Mouse (Mus musculus) embryonic facial prominence, embryonic 11.5 days (tissue): ENCODE results near the gene R3hdm4. TPM values are rescaled to one million over a fixed set of nuclear protein-coding genes. Genes with fewer than 3 reads are reported as not detected.

ENCODE experiments used
- ATAC-seq: fragments of 200-750 bp; cut with Nextera tagmentation; replicated peaks from 2 replicates; pipeline ENCODE4 v1.8.0; 2017; ENCODE audit warnings: low read depth; ENCODE audit not compliant: insufficient number of reproducible peaks, low FRiP score, low TSS enrichment
- DNase-seq: peaks from one replicate; pipeline ENCODE4 v3.0.0-alpha.2; 2015; ENCODE audit warnings: low spot score
- H3K27ac ChIP-seq: fragments of 300-500 bp; sonication (generic); replicated peaks from 2 replicates; pipeline ENCODE4 v1.5.1; 2014; ENCODE audit warnings: mild to moderate bottlenecking, low read depth, low read length, control low read depth
- H3K27me3 ChIP-seq: fragments of 300-500 bp; sonication (generic); 2 replicates; pipeline ENCODE4 v1.6.1; 2014; ENCODE audit warnings: mild to moderate bottlenecking, low read length, moderate library complexity, mixed read lengths; ENCODE audit not compliant: control insufficient read depth, insufficient read depth
- H3K36me3 ChIP-seq: fragments of 300-500 bp; sonication (generic); replicated peaks from 2 replicates; pipeline ENCODE4 v1.6.1; 2014; ENCODE audit warnings: low read depth, mild to moderate bottlenecking, low read length, moderate library complexity, mixed read lengths; ENCODE audit not compliant: control insufficient read depth, insufficient read depth
- H3K4me1 ChIP-seq: fragments of 300-500 bp; sonication (generic); 2 replicates; pipeline ENCODE4 v1.6.1; 2014; ENCODE audit warnings: low read length, mixed read lengths; ENCODE audit not compliant: control insufficient read depth, insufficient read depth
- H3K4me2 ChIP-seq: fragments of 300-500 bp; sonication (generic); 2 replicates; pipeline ENCODE4 v1.6.1; 2014; ENCODE audit warnings: low read depth, mild to moderate bottlenecking, control low read depth, low read length, moderate library complexity
- H3K4me3 ChIP-seq: fragments of 300-500 bp; sonication (generic); 2 replicates; pipeline ENCODE4 v1.5.1; 2014; ENCODE audit warnings: low read depth, low read length, control low read depth
- H3K9ac ChIP-seq: fragments of 300-500 bp; sonication (generic); replicated peaks from 2 replicates; pipeline ENCODE4 v1.6.1; 2014; ENCODE audit warnings: mild to moderate bottlenecking, control low read depth, low read length
- H3K9me3 ChIP-seq: fragments of 300-500 bp; sonication (generic); replicated peaks from 2 replicates; pipeline ENCODE4 v1.6.1; 2016; ENCODE audit warnings: mild to moderate bottlenecking, low read length, inconsistent platforms, mixed read lengths; ENCODE audit not compliant: control insufficient read depth
- WGBS: fragments of 180-500 bp; shearing (Covaris S2); extraction: QIAGEN DNeasy Blood & Tissue Kit; methylation state at CpG from one replicate; pipeline ENCODE4 v1.1.7; 2014; 5-methylcytosine and 5-hydroxymethylcytosine counted together
- polyA plus RNA-seq: library from polyadenylated mRNA; unstranded; fragments of >200 nt; fragmentation: Nextera tagmentation; extraction: Ambion mirVana; gene quantifications from 2 replicates; pipeline ENCODE4 v1.2.1, GENCODE M21; 2014

Gene R3hdm4
- polyA plus RNA-seq, 1 experiment from 2014 or later, result 116 TPM

DNA sequence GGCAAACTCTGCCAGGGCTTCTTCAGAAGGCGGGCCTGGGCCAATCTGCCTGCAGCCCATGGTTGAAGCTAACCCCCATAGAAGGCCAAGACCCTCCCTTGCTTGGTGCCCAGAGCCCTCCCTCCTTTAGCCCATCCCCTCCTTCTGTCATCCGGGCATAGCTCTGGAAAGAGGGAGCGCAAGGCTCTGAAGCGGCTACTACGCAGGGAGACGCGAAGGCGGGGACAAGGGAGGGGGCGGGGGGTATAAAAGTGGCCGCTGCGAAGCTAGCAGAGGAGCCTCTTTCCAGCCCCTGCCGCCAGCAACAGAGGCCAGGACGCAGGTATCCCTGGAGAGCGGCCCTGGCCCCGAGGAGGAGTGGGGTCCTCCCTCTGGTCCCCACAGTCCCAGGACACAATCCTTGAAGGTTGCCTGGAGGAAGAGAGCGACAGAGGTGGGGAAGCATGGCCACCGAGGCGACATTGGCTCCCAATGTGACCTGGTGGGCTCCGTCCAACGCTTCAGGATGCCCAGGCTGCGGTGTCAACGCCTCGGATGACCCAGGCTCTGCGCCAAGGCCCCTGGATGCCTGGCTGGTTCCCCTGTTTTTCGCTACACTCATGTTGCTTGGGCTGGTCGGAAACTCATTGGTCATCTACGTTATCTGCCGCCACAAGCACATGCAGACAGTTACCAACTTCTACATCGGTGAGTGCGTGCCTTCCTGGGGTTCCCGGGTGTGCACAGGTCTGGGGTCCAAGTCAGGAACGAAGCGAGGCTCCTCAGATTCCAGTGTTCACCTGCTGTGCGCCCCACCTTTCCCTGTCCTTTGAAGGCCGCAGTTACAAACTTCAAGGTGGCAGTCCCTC lies 2.6 kb downstream of the R3hdm4 start:
- Histone ChIP-seq H3K9ac (no peak overlapping the region; the same call in 1 of the 2 replicates), H3K36me3 (no peaks in the 10 kb centered on the region), H3K4me2 (no peak overlapping the region), H3K9me3 (no peaks in the 10 kb centered on the region), H3K27ac (no peak overlapping the region), H3K4me1 (peaks cover 8% of the 10 kb centered on the region; the same call in 1 of the 2 replicates), H3K27me3 (peaks cover 61% of the 10 kb centered on the region), H3K4me3 (peak overlapping the region; percentile 4; the same call in 1 of the 2 replicates)
- 7% methylated on average over 35 of the region's 35 CpGs for WGBS
- DNase-seq (no peak), ATAC-seq (no peak)

DNA sequence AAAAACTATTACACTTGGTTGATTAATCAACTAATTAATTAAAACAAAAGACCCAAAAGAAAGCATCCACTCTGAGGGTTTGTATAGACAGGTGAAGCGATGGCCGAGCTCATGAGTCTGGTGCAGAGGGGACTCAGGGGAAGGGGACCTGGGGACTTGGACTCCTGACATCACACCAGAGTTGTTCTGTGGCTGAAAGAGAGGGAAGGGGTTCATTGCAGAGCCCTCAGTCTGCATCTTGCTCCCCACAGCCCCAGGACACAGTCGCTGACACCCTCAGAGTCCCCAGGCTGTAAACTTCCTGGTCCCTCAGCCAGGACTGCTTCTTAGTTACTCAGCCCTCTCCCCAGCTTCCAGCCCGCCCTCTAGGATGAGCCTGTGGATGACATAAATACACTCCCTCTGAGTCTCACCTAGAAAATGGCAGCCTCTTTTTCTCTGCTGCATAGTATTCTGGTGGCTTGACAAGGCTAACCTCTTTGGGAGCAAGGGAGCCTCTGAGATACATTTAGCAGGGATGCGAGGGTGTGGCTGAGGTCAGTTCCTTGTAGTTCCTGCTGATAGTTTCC lies 3.4 kb downstream of the R3hdm4 start:
- Histone ChIP-seq H3K27me3 (peaks cover 53% of the 10 kb centered on the region), H3K9ac (no peak overlapping the region), H3K27ac (no peak overlapping the region), H3K36me3 (no peaks in the 10 kb centered on the region), H3K4me3 (peak overlapping the region; percentile 83; the same call in 1 of the 2 replicates), H3K4me1 (peaks cover 8% of the 10 kb centered on the region; the same call in 1 of the 2 replicates), H3K9me3 (no peaks in the 10 kb centered on the region), H3K4me2 (no peak overlapping the region)
- 67% methylated on average over 5 of the region's 5 CpGs for WGBS
- no peak for ATAC-seq
- no peak for DNase-seq

DNA sequence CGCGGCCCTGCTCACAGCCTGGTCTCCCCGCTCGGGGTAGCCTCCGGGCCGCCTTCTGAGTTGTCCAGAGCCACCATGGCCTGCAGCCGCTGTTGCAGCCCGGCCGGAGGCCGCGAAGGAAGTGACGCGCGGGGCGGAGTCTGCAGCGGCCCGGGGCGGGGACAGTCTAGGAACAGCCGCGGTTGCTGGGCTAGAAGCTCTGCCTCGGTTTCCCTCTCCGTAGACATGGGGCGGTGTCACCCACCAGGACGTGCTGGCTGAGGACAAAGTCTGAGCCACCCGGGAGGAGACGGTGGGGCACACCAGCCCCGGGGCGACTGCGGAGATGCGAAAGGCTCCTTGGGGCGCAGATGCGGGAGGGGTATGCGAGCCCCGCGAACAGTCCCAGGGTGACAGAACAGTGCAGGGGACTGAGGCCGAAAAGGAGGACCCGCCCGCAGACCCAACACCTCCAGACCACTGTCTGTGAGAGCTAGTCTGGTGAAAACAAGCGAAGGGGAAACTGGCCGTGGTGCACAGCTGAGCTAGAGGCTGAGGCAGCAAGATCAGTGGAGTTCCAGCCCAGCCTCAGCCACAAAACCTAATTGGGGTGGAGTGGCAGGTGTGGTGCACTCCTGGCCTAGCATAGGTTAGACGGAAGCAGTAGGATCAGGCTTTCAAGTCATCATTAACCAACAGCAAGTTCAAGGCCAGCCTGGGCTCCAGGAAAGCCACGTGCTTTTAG lies 4.0 kb downstream of the R3hdm4 start, which contains the start of gene Kiss1r:
Kiss1r (plus strand) TSS at position 164 of the 724 bp plus-strand sequence.
- H3K4me2 ChIP-seq, result peak within 1 kb of the TSS; percentile 91
- ATAC-seq (peak; percentile 74), DNase-seq (peak; percentile 87)
- peak within 1 kb of the TSS; percentile 59 for H3K27ac ChIP-seq
- H3K27me3 ChIP-seq, result peaks cover 46% of the 10 kb centered on the region
- H3K9me3 ChIP-seq, result no peaks in the 10 kb centered on the region
- H3K4me3 ChIP-seq, result peak within 1 kb of the TSS; percentile 83
- H3K4me1 ChIP-seq, result peaks cover 8% of the 10 kb centered on the region; the same call in 1 of the 2 replicates
- peak within 1 kb of the TSS; percentile 96 for H3K9ac ChIP-seq
- no peaks in the 10 kb centered on the region for H3K36me3 ChIP-seq
- 3% methylated on average over 42 of the region's 42 CpGs for WGBS

DNA sequence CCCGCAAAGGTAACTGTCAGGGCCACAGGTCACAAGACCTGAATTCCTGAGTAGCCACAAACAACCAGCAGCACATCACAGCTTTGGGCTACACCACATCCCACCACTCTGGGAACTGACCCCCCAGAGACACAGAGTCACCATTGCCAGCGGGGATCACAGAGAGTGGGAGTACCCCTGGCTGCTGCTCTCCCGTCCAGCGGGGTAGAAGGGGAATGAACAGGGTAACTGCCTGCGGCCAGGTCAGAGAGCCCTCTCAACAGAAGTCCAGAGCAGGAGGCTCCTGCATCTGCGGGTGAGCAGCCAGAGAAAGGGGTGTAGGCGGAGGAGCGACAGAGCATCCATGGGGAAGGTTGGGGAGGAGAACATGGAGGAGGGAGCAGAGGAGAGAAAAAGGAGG lies 4.9 kb downstream of the R3hdm4 start:
- ATAC-seq (no peak), DNase-seq (no peak)
- WGBS, result 6% methylated on average over 8 of the region's 8 CpGs
- Histone ChIP-seq H3K4me3 (peak overlapping the region; percentile 83), H3K27me3 (peaks cover 37% of the 10 kb centered on the region), H3K4me2 (peak overlapping the region; percentile 91), H3K36me3 (no peaks in the 10 kb centered on the region), H3K9ac (peak overlapping the region; percentile 96), H3K4me1 (peaks cover 8% of the 10 kb centered on the region; the same call in 1 of the 2 replicates), H3K27ac (no peak overlapping the region), H3K9me3 (no peaks in the 10 kb centered on the region)

DNA sequence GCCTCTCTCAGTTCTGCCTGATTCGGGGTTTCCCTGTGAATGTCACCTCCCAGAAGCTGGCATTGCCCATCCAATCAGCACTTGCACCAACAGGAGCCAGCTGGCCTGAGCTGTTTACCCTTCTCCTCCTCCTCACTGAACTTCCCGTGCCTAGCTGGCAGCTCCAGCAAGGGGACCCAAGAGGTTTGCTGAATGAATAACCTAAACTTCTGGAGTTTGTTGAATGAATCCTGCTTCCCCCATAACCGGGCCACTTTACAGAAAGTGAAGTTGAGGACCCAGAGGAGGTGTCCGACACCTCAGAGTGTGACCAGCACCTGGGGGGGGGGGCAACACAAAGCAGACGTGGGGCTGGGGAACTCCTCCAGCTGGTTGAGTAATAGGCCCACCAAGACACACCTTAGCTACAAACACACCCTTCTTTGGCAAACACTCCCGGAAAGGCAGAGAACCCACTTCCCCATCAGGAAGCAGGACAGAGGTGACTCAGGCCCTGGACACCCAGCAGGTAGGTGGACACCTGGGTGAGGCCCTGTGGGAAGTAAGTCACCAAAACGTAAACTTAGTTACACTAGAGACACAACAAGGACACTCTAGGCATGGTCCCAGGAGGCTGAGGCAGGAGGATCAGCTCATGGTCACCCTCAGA lies 5.9 kb downstream of the R3hdm4 start:
- Histone ChIP-seq H3K9ac (no peak overlapping the region), H3K4me3 (no peak overlapping the region), H3K27me3 (peaks cover 27% of the 10 kb centered on the region), H3K36me3 (peaks cover 2% of the 10 kb centered on the region; the same call in 1 of the 2 replicates), H3K4me2 (no peak overlapping the region), H3K4me1 (peaks cover 8% of the 10 kb centered on the region; the same call in 1 of the 2 replicates), H3K27ac (no peak overlapping the region), H3K9me3 (no peaks in the 10 kb centered on the region)
- WGBS, result 79% methylated on average over 7 of the region's 7 CpGs
- ATAC-seq, result no peak
- no peak for DNase-seq

DNA sequence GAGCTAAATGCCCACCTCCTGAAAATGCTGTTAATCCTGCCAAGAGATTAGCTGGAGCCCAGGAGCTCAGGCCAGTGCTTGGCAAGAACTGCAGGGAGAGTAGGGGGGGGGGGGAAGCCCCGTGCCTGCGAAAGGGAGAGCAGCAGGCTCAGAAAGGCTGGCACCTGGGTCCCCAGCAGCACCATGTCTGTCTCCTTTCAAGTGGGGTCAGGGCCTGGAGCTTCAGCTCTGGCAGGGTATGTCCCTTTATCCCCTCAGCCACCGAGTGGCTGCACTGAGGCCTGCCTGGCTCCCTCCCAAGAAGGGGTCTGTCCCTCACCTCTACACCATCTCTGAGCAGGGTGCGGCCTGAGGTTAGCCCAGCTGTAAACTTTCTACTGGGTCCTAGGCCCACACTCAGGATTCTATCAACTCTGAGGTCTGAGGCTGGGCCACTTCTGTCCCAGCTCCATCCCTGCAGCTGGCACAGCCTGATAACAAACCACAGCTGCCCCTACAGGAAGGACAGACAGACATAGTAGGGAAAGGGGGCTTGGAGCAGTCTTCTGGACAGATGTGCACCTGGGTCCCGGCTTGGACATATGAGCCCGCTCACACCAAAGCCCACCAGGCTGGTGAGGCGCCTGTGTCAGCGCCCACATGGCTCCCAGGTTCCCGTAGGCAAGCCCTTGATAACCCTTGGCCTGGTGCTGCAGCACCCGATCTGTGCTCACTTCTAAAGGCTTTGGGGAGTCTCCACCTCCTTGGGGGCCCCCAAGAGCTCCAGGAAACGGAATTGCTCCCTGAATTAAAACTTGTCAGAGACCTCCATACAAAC lies 6.7 kb downstream of the R3hdm4 start:
- Histone ChIP-seq H3K4me1 (peaks cover 5% of the 10 kb centered on the region), H3K27ac (no peak overlapping the region), H3K9me3 (no peaks in the 10 kb centered on the region), H3K9ac (no peak overlapping the region), H3K36me3 (peaks cover 2% of the 10 kb centered on the region; the same call in 1 of the 2 replicates), H3K27me3 (peaks cover 20% of the 10 kb centered on the region), H3K4me2 (no peak overlapping the region), H3K4me3 (no peak overlapping the region)
- DNase-seq, result no peak
- no peak for ATAC-seq
- 67% methylated on average over 11 of the region's 11 CpGs for WGBS

DNA sequence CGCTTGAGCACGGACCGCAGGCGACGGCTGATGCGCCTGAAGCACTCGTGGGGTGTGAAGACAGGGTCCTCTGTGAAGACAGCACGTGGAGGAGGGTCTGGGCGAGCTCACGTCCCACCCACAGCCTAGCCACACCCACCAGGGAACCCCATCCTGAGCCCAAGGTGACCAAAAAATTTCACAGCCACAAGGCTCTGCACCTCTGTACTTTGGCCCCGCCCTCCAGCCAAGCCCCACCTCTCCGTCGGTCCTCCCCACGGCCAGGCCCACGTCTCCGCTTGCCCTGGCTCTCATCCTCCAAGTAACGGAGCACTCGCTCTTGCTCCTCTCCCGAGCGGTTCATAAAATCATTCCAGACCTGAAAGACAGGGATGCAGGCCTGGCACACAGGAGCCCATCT lies 8.6 kb downstream of the R3hdm4 start:
- peaks cover 3% of the 10 kb centered on the region for H3K4me1 ChIP-seq
- no peaks in the 10 kb centered on the region for H3K9me3 ChIP-seq
- ATAC-seq, result no peak
- no peak overlapping the region for H3K9ac ChIP-seq
- no peak for DNase-seq
- H3K4me3 ChIP-seq, result no peak overlapping the region
- H3K27me3 ChIP-seq, result peaks cover under 1% of the 10 kb centered on the region
- WGBS, result 65% methylated on average over 20 of the region's 20 CpGs
- no peak overlapping the region for H3K27ac ChIP-seq
- H3K4me2 ChIP-seq, result no peak overlapping the region
- H3K36me3 ChIP-seq, result peaks cover 2% of the 10 kb centered on the region; the same call in 1 of the 2 replicates
